Mouse (Mus musculus): Measurements from ENCODE around the gene Kif20b.

- no peak for TF ChIP-seq CTCF (IDR thresholded peaks at IDR 0.05; ENCODE audit: low read depth, low read length)
- TF ChIP-seq POLR2AphosphoS5 (IDR thresholded peaks at IDR 0.05; ENCODE audit: insufficient replicate concordance, low read depth, low read length), result no peak
- TF ChIP-seq GATA1 (IDR thresholded peaks at IDR 0.05; ENCODE audit: borderline replicate concordance, low read length), result no peak
- no peak for TF ChIP-seq TAL1 (conservative IDR thresholded peaks at IDR 0.05; ENCODE audit: low read depth, low read length)
- no peak for TF ChIP-seq GATA2 (IDR thresholded peaks at IDR 0.05; ENCODE audit: borderline replicate concordance, low read depth, low read length)
These were observed 38.5 kb upstream of the Kif20b start for GRCm38 (mm10) chr19:34883526-34884224.
